Mouse (Mus musculus): ENCODE results near the gene Prl3c1.
"Not testable (repeated sequence)": the region's sequence is repeated elsewhere in the genome, so short reads cannot be mapped to it uniquely, and the experiment has no call there.

The Prl3c1 gene

GRCm38 (mm10) chr13:27196359-27196758 lies at the start of gene Prl3c1:
Gene Prl3c1 (plus strand): TSS chr13:27196659.
- no peak for DNase-seq

- no peak for DNase-seq
These were observed 48.2 kb upstream of the Prl3c1 start for GRCm38 (mm10) chr13:27148264-27148663.

- not testable (repeated sequence) for DNase-seq
These were observed 40.0 kb upstream of the Prl3c1 start, which contains the start of gene Prl3d3 for GRCm38 (mm10) chr13:27156490-27156889. Gene Prl3d3 (plus strand): TSS chr13:27156790.

- DNase-seq = no peak
These were observed 45.1 kb downstream of the Prl3c1 start, which contains the start of gene Prl3b1 for GRCm38 (mm10) chr13:27241547-27241946. Gene Prl3b1 (plus strand): TSS chr13:27241847.

All from lung, postnatal 10 days (tissue).